Mouse (Mus musculus) neutrophil, adult 5-6 weeks (primary cell): ENCODE results near the gene Vps8. TPM values are rescaled to one million over a fixed set of nuclear protein-coding genes. Genes with fewer than 3 reads are reported as not detected.
"Not testable (repeated sequence)": the region's sequence is repeated elsewhere in the genome, so short reads cannot be mapped to it uniquely, and the experiment has no call there.

Experiments
- ATAC-seq: fragments of 151-379, 151-347 bp; 2 replicates; pipeline ENCODE4 v1.8.0; 2017; ENCODE audit warnings: mild to moderate bottlenecking, moderate TSS enrichment; ENCODE audit not compliant: insufficient number of reproducible peaks, poor library complexity, low FRiP score, severe bottlenecking; ENCODE audit errors: extremely low read depth
- total RNA-seq: library from RNA; stranded (forward); fragments of 200-1000 nt; gene quantifications from 2 replicates; pipeline ENCODE4 v1.2.3, GENCODE M21; 2017

The Vps8 gene
- total RNA-seq, 1 experiment from 2014 or later, result 38.5 TPM

DNA sequence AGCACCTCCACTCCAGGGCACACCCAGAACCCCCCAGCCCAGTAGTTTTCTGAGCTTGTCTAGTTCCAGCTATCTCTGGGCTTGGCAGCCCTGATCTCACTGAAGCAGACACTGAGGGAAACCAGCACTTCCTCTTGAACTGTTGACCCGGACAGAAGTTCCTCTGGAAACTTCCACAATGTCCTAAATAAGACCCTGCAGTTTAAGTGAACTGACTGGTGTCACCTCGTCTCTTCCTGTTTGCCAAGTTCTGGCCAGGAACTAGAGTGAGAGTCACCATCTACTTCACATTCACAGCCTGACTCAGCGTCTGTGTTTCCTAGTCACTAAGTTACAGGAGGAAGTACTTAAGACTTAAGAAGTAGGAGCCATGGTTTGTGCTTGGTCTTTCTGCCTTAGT lies 219.0 kb downstream of the Vps8 start:
- ATAC-seq, result peak; percentile 70

- ATAC-seq, result no peak
These were observed 220.0 kb downstream of the Vps8 start for GRCm38 (mm10) chr16:21642906-21643305.

- no peak for ATAC-seq
These were observed 220.7 kb downstream of the Vps8 start for GRCm38 (mm10) chr16:21643621-21644041.

GRCm38 (mm10) chr16:21644066-21644561 lies 221.2 kb downstream of the Vps8 start:
- no peak for ATAC-seq

GRCm38 (mm10) chr16:21644574-21644973 lies 221.7 kb downstream of the Vps8 start:
- no peak for ATAC-seq

- ATAC-seq, result no peak
These were observed 223.0 kb downstream of the Vps8 start for GRCm38 (mm10) chr16:21645915-21646314.

DNA sequence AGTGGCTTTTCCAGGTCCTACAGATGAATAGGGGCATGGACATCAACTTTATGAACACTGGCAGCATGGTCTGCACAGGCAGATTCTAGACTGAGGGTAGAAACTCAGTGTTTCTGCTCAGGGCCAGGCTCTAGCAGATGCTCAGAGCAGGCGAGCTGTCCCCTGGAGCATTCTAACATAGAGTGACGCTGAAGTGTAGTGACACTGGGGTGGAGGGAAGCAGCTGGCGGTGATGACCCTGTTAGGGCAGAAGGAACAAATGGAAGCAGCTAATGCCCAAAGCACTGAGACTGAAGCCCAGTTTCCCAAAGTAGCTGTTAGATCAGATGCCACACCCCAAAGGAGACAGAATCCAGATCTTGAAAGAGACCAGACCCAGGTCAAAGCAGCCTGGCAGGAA lies 223.6 kb downstream of the Vps8 start:
- ATAC-seq, result no peak

- no peak for ATAC-seq
These were observed 225.9 kb downstream of the Vps8 start for GRCm38 (mm10) chr16:21648800-21649199.

DNA sequence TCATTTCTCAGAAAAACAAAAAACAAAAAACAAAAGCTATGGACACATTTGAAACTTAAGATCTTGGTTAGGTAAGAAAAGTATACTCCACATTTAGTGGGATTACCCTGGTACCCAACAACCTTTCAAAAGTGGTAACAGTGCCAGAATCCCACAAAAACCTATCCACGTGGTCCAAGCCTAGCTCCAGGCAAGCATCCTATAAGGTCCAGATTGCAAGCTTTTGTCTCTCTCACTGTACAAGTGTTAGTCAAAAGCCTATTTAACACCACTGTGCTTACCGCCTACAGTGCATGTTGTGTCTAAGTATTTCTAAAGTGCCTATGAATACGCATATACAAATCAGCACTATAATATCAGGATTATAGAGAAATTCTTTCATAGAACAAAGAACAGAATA lies 227.4 kb downstream of the Vps8 start:
- no peak for ATAC-seq

DNA sequence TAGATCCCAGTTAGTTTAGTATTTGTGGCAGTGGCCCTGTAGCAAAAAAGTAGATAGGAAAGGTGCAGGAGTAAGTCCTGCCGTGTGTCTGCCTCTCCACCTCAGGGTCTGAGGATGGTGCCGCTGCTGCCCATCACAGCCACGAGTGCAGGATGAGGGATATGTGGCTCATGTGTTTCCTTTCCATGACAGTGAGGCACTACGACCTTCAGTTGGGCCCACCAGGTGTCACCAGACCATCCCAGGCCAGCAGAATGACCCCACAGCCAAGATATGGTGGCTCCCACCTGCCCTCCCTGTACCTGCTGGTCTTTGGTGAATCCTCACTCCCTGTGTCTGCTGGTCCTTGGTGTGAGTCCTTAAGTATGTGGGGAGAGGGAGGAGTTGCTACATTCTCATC lies 228.2 kb downstream of the Vps8 start:
- ATAC-seq, result no peak

DNA sequence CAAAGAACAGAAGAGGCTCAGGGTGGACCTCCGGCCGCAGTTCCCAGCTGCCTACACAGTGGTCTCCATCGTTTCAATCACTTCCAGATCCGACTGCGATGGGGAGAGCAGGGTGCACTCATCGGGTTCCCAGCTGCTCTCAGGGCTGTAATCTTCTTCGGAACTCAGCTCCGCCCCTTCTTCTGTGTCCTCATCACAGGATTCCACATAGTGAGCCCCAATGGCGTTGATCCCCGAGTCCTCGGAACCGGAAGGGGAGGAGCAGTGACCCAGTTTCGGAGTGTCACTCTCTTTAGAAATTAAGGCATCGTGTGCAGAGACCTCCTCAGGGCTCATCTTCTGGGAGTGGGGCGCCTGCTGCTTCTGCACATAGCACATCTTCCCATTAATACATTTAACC lies 230.2 kb downstream of the Vps8 start:
- no peak for ATAC-seq

GRCm38 (mm10) chr16:21654384-21654783 lies 231.5 kb downstream of the Vps8 start:
- no peak for ATAC-seq

DNA sequence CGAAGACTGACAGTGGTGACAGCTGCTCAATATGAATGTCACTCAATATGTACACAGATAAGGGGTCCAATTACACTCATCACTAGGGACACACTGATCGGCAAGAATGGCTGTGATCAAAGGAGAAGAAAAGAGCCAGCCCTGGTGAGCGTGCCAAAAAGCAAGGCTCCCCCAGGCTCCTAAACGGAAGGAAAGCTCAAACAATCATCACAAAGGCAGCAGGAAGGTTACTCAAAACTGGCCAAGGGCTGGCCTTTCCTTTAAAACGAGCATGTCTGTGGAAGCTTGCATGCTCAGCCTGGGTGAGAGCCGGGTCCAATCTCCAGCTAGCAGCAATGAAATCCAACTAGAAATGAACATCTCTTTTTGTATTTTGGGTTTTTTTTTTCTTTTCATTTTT lies 232.4 kb downstream of the Vps8 start:
- ATAC-seq, result no peak

DNA sequence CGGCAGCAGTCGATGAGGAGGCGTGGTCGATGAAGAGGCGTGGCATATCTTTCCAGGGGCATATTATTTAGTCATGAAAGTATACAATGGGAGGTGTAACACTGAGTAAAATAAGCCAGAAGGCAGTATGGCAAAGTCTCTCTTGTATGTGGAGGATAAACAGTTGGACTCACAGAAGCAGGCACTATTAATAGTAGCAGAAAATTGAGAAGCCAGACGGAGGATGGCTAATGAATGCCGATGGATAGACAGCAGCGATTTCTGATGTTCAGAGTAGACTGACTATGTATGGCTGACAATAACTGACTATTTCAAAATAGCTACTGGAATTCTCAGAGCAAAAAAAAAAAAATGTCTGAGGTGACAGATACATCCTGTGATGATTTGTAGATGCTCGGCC lies 233.0 kb downstream of the Vps8 start:
- no peak for ATAC-seq

DNA sequence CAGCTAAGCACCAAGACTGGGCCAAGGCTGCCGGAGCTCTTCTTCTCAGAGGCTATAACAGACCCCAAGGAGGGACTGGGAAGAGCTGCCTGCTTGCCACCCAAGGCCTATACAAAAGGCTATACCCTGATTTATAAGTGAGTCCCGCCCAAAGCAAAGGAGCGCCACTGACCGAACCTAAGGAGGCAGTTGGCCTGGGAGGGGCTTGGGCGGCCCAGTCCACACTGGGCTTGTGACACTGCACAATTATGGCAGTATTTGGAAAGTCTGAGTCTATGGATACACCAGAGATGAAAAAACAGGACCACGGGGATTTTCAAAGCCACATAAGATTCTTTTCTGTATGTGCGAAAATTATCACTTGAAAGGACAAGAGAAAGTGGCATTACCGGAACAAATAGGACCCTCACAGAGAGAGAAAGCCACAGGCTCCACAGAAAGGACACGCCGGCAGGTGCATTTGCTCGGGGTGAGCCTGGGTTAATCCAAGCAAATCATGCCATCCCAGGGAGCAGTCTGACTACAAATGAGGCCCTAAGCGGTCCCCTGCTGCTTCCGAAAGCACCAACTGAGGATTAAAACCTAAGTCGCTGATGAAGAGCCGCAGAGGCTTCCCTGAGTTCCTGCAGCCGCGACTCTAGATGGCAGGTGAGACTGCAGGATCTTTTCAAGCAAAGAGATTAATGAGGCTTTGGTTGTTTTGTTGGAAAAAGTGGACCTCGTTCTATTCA lies 241.9 kb downstream of the Vps8 start:
- no peak for ATAC-seq

DNA sequence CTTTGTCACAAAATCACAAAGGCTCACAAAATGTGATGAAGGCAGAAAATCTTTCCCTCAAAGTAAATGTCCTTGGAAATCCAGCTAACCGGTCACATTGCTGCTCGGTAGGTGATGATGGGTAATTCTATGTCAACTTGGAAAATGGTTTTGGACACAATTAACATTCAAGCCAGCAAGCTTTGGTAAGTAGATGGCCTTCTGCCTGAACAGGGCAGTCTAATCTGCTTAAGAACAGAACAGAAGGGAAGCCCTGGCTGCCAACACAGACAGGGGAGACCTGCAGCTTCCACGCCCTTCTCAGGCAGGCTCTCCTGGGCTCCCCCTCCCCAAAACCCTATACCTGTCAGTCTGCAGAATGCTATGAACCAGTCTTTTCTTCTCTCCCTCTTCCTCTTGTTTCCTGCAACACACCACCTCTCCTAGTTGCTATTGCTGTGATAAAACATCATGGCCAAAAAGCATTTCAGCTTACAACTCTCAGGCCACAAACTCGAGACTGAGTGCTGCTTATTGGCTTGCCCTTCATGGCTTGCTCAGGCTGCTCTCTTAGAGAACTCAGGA lies 242.6 kb downstream of the Vps8 start:
- no peak for ATAC-seq

GRCm38 (mm10) chr16:21671878-21672277 lies 249.0 kb downstream of the Vps8 start:
- ATAC-seq, result no peak

- ATAC-seq, result not testable (repeated sequence)
These were observed 250.1 kb downstream of the Vps8 start for GRCm38 (mm10) chr16:21673046-21673445.

GRCm38 (mm10) chr16:21673651-21674050 lies 250.7 kb downstream of the Vps8 start:
- not testable (repeated sequence) for ATAC-seq

- ATAC-seq, result no peak
These were observed 253.9 kb downstream of the Vps8 start for GRCm38 (mm10) chr16:21676791-21677190.

- no peak for ATAC-seq
These were observed 264.5 kb downstream of the Vps8 start for GRCm38 (mm10) chr16:21687406-21687805.
